Mouse (Mus musculus) right cerebral cortex, postnatal 25 days (tissue): ENCODE measurements at regions not wholly inside any gene's neighbourhood (a gene's known extent, or its start where the extent isn't known, plus 50 kb on each side); places are given as distances from the start of the nearest gene placed in this dataset.

Experiments
- DNase-seq: peaks from one replicate; pipeline ENCODE4 v3.0.0; 2022

- DNase-seq, result no peak
Measured at GRCm38 (mm10) chr6:50780677-50781076, 126.4 kb upstream of the Npvf start.

GRCm38 (mm10) chr6:50781271-50781670, 127.0 kb upstream of the Npvf start:
- DNase-seq, result no peak

GRCm38 (mm10) chr6:50782221-50782620, 128.0 kb upstream of the Npvf start:
- DNase-seq, result no peak

DNA sequence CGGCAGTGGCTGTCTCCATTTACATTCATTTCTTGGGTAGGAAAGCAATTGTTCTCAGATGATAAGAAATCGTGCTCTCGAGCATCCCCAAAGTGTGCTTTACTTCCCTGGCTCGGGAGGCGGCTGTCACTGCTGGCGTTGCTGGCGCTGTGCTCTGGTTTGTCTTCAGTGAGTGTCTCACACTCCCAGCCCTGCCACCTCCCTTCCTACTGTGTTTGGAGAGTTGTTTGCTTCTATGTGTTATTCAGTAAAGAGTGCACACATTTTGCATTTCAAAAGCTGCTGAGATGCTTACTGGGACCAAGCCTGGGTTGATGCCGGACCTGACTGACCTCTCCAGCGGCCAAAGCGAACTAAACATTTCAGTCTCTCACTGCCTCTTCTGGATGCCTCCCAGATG, 129.3 kb upstream of the Npvf start:
- DNase-seq, result no peak

DNA sequence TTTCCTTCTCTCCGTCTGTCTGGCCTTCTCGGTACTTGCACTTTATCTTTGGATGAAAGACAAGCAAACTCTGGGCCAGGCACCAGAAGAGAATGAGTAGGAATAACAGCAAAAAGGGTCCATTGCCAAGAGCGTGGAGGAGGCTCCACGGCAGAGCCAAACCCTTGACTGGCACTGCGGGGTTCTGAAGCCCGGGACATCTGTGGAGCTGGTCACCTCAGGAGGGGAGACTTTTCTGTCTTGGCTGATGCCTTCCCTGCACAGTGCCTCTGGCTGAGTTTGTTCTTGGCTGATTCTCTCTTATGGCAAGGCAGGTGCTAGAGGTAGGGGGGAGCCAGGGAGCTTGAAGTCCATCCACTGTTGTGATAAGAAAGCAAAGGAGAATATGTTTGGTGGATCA, 130.1 kb upstream of the Npvf start:
- no peak for DNase-seq

GRCm38 (mm10) chr6:50787666-50788065, 133.4 kb upstream of the Npvf start:
- DNase-seq, result no peak

DNA sequence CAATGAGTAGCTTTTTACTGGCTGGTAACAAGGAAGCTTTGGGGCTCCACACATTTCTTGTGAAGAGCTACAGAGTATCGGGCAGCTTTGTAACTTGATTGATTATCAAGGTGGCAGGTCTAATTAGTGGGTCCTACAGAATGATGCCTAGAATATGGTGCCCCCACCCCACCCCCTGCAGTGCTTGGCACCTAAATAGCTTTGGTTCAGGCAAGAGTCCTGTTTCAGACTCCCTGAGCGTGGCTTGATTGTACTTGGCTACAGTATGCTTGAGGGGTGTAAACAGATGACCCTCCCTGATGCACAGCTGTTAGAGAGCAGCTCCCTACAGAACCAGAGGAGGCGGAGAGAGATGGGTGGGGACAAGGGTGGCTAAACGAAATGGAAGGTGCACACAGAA, 145.7 kb upstream of the Npvf start:
- no peak for DNase-seq

DNA sequence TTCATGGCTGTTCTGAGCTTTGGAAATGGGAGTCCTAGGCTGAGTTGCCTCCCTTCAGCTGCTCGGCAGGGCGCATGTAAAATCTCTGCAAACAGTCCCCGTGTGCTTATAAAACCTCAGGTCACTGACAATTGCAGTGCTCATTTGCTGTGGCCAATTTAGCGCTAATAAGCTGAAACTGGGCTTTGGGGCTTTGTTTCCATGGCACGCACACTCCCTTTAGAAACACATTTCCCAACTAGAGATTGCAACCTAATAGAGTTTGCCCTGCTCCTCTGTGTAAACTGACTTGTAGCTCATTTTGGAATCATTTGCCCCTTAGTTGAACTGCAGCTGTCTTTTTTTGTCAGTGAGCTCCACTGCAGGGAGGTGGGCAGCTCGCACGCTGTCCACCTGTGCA, 148.7 kb upstream of the Npvf start:
- no peak for DNase-seq

GRCm38 (mm10) chr6:50804477-50805005, 150.3 kb upstream of the Npvf start:
- DNase-seq, result no peak

- no peak for DNase-seq
Measured at GRCm38 (mm10) chr6:50806376-50807077, 152.3 kb upstream of the Npvf start.

DNA sequence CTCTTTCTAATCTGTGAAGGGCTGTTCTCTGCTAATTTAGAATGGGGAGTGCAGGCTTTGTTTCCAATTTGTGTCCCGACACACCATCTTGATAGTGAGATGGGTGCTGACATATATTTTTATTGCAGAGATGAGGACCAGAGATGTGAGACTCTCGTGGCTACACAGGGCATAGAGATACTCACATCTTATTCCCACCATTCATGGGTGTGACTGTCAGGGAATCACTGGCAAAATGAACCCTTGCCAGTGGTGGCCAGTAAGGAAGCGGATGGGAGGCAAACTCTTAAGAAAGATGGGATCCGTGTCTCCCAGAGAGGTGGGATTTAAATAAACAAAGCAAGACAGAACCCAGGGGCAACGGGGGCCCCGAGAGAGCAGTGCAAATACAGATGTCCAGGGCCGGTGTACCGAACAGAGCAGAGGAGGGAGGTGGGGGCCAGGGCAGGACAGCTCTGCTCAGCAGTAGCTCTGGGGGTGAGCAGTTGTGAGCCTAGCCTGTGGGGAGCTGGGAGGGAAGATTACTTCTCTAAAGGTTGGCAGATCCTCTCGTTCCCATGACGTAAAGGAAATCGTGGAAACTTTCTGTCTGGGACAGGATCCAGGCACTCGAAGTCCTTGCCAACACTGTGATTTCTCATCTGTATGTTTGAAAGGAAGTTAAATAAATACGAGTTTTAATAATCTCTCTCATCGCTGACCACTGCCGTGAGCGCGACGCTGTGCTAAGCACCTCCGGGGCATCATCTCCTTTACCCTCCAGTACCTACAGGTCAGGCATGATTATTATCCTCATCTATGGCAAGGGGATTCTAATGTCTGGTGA, 153.2 kb upstream of the Npvf start:
- DNase-seq, result no peak

- DNase-seq, result peak; percentile 62
Measured at GRCm38 (mm10) chr6:50808126-50808525, 153.9 kb upstream of the Npvf start.

GRCm38 (mm10) chr6:50808811-50809668, 154.8 kb upstream of the Npvf start:
- DNase-seq, result no peak

DNA sequence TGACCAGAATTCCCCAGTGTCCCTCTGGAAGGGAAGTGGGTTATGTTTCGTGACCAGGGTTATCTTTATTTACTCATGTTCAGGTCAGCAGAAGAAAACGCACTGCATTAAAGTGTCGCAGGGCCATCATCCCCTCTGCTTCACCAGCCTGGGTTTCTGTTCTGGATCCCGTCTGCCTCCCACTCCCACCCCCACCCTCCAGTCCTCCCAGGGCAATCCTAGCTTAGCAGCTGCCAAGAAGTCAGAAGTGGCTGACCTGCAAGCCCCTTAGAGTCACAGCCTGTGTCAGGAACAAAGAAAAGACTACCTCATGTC, 155.4 kb upstream of the Npvf start:
- DNase-seq, result no peak

DNA sequence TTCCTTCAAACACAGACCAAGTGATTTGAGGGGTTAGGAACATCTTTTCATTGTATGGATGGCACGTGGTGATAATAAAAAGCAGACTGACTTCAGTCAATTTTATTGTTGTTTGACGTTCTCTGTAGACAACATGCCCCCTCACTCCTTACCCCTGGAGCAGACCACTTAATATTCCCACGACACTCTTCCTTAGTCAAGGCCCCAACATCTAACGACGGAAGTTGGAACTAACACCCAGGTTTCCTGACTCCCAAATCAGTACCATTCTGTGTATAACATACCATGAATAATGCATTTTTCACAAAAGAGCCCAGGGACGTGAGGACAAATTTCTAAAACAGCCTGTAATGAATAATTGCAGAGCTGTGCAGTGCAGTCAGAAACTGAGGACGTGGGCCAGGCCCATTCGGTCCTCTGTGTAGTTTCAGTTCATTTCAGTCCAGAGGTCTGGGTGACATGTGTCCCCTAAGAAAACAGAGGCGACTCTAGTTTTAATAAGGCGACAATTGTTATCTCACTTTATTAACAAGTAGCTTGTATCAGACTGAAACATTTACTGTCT, 160.8 kb upstream of the Npvf start:
- no peak for DNase-seq

GRCm38 (mm10) chr6:50815579-50815978, 161.3 kb upstream of the Npvf start:
- no peak for DNase-seq

- DNase-seq, result no peak
Measured at GRCm38 (mm10) chr6:50817430-50817829, 163.2 kb upstream of the Npvf start.

DNA sequence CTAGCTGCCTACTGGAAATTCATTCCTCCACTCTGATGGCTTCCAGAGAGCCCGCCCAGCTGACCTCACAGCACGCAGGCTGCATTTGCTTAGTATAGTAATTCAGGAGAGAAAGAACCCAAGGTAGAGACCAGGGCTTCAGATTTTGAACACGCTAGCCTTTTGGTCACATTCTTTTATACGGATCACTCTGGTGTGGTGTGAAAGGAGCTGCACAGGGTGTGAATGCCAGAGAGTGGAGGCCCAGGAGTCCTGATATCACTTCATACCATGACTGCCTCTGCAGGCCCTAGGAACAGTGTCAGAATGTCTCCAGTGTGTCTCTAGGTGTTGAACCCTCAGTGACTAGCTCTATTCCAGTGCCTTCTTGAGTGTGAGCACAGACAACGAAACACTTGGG, 164.2 kb upstream of the Npvf start:
- no peak for DNase-seq

DNA sequence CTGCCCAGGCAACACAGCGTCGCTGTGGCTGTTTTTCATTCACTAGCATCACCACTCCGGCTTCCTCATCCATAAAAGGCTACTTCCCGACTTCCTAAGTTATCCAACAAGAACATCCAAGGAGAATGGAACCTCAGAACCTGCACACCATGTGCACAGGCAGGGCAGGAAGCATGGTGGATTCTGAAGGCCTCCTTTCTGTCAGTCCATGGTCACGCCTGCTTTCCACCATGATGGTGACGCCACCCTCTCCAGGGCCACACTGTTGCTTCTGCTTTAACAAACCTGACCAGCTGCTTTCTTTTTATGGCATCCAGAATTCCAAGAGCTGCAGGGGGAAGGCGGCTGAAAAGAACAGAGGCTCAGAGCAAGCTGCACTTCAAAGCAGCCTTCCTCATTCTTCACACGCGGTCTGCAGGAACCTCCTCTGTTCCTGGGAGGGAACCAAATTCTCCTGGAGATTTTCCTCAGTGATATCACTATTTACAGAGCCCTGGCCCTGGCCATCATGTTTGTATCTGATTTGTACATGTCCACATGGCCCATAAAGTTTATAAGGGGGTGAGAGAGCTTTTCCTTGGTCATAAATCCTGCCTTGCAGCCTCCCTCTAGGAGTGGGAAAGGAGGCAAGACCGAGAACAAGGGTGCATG, 164.8 kb upstream of the Npvf start:
- DNase-seq, result no peak

GRCm38 (mm10) chr6:50821401-50822235, 167.4 kb upstream of the Npvf start:
- DNase-seq, result no peak
